Mouse (Mus musculus) heart, adult 9 months (tissue): ENCODE data around the gene Osbpl8.

Experiments used
- DNase-seq, 2 experiments: peaks; one replicate each; pipeline ENCODE4 v3.0.0; 2022; ENCODE audit warnings: low spot score in 2 of 2

The Osbpl8 gene

DNA sequence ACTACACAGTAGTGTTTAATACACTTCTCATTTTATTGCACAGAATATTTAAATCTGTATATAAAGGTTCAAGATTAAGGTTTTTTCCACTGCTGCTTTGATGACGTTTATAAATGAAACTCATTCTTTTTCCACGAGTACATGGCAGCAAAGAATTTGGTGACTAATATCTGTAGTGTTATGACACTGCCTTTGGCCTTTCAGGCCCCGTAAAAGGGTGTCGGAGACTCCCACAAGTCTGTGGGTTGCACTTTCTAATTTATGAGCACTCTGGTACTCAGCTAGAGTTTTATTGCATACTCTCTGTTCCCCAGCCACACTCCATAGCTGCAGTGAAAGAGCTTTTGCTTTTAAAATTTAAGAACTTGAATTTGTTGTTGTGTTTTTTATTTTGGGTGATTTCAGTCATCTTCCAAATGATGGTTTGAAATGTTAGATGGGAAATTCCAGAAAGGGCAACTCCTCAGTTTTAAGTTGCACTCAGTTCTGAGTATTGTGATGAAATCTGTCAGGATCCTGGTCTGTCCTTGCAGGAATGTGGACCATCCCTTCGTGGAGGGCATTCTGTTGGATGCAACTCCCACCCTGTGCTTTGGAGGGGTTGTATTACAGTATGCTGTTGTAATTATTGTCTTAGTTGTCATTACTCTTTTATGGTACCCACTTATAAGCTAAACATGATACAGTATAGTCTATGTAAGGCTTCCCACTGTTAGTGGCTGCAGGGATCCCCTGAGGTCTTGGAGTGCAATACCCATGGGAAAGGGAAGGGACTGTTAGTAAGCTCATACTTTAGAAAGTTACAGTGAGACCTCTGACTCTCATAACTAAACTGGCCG is 70.1 kb downstream of the Osbpl8 start:
- no peak for DNase-seq

DNA sequence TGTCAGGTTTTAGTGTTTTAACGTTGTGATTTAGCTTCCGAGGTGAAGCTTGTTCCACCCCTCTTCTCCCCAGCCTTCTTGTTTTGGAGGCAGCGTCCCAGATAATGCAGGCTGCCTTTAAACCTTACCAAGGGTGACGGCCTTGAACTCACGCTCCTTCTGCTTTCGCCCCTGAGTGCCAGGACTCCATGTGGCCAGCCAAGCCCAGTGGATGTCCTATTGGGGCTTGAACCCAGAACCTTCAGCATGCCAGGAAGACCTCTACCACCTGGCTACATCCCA is 70.7 kb downstream of the Osbpl8 start:
- no peak for DNase-seq

DNA sequence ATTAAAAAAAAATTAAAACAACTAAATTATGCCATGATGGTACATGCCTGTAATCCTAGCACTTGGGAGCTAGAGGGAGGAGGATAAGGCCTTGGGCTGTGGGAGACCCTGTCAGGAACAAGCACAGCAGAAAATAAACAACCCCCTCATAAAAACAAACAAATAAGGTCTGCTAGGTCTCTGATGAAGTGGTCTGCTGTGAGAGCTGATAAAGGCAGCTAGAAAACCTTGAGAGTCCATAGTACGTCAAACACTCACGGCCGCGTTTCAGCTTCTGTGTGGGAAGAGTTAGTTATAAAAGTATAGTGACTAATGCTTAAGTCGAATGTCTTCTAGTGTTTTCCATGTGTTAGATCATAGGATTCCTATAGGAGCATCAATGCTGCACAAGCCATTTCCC is 72.9 kb downstream of the Osbpl8 start:
- DNase-seq, result no peak

DNA sequence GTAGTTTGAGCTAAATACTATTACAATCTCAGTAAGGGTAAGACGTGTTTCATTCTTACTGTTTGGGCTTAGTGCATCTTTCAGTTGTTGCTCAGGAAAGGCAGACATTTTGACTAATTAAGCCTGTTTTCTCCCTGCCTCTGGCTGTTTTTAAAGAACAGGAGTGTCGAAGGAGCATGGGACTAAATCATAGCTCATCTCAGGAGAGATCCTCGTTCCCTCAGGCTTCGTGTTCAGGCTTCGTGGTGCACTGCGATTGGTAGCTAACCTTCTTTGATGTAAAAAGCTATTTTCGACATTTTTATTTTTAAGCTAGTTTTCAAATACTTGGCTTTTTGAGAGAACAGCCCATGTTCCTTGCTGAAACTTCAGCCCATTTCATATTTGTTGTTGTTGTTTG is 78.1 kb downstream of the Osbpl8 start:
- no peak for DNase-seq

DNA sequence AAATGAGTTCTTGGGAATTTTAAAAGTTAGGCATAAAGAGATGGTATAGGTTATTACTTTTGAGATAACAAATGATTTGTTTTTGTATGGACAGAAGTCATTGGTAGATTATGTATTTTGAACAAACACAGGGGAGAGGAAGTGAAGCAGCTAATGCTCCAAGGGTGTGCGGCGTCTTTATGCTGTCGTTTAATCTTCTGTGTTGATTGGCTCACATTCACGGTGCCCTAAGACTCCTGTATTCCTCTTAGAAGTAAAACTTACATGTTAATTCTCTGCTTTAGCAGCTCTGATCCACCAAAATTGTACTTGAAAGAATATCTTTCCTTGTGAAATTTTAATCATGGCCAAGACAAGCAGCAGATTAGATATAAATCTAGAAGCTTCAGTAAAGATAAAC is 83.1 kb downstream of the Osbpl8 start:
- no peak for DNase-seq

DNA sequence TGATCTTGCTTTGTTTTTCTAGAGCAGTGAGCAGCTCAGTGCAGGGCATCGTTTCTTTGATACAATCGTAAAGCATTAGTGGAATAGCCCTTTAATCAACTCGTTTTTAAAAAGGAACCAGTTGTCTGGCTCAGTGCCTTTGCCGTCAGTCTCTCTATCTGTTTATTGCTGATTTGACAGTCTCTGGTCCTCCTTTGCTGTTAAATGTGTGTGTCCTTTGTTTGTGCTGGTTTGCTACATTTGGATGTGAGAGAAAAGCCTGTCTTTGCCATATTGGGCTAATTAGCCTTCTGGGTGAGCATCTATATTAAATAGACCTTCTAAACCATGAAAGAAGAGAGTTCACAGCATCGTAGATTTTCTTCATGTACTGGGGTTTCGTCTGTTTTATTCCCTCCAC is 83.6 kb downstream of the Osbpl8 start:
- no peak for DNase-seq

DNA sequence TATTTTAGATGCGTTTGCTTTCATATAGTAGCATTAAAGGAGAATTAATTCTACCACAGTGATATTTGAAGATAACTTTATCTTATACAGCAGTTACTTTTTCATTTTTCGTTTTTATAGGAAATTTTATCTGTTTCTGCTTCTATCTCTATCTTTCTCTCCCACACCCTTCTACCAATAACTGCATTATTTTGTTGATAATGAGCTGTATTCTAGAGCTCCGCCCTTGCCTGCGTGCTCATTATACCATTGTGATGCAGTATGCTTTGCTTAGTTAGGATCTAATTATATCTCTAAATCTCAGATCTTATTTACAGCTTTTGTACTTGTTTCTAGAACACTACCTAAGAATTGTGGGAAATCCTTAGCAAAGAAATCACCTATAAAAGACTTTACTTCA is 85.6 kb downstream of the Osbpl8 start:
- DNase-seq, result no peak

DNA sequence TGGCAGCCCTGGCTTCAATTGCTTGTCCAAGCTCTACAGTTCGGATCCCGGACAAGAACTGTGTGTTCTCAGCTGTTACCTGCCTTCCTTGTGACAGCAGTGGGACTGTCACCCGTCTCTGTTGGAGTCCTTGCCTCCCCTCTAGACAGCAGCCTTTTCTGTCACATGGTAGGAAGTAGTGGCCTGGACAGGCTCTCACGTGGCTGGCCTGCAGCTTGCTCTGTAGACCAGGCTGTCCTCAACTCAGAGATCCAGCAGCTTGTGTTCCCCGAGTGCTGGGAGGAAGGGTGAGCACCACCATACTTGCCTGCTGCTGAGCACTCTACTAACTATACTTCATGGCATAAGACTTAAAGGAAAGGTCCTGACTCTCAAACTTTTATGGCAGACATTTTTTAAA is 87.1 kb downstream of the Osbpl8 start:
- DNase-seq, result no peak

DNA sequence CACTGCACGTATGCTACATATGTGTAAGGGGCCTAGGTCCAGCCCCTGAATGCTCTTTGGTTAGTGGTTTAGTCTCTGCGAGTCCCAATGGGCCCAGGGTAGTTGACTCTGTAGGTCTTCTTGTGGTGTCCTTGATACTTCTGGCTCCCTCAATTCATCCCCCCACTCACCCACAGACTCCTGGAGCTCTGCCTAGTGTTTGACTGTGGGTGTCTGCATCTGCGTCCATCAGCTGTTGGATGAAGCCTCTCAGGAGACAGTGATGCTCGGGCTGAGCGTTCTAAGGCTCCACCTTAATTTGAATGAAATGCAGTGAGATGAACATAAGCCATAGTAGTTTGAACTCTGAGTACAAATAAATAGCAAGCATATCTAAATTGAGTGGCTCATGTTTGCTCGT is 90.7 kb downstream of the Osbpl8 start:
- DNase-seq, result no peak

DNA sequence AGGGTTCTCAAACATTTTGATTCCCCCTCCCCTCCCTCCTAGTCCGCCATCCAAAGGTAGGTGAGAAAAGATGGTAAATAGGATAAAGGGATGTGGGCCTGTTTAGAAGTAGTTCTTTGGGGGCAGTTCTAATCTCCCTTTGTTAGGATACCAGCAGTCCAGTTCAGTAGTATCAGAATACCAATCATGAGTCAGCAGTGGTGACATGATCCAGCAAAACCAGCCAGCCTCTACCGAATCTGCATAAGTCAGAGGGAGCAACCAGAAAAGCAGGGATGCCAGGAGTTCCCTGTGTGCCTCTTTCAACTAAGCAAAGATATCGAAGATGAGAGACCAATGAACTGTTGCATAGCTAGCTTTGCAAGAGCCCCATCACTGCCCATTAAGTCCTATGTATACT is 91.6 kb downstream of the Osbpl8 start:
- no peak for DNase-seq

DNA sequence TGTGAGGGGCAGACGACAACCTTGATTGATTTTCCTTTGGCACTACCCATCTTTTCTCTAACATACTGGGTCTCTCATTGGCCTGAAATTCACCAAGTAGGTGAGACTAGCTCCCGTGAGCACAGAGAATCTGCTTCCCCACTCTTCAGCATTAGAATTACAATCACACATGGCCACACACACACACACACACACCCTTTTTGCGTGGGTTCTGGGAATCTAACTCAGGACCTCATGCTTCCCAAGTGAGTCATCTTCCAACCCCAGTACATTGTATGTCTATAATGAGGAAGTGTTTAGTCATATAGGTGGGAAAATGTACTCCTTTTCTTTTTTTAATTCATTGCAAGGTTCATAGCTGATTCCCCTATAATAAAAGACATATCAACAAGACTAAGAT is 92.8 kb downstream of the Osbpl8 start:
- DNase-seq, result no peak

DNA sequence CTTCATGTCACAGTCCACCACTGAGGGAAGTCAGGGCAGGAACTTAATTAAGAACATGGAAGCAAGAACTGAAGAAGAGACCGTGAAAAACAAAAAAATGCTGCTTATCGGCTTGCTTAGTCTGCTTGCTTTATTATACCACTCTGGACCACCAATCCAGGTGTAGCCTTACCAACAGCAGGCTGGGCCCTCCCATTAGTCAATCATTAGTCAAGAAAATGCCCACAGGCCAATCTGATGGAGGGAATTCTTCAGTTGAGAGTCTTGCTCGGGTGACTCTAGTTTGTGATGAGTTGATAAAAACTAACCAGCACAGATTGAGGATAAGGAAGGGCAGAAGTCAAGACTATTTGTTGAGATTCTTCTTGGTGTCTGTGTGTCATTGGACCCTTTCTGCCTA is 93.7 kb downstream of the Osbpl8 start:
- DNase-seq, result no peak

DNA sequence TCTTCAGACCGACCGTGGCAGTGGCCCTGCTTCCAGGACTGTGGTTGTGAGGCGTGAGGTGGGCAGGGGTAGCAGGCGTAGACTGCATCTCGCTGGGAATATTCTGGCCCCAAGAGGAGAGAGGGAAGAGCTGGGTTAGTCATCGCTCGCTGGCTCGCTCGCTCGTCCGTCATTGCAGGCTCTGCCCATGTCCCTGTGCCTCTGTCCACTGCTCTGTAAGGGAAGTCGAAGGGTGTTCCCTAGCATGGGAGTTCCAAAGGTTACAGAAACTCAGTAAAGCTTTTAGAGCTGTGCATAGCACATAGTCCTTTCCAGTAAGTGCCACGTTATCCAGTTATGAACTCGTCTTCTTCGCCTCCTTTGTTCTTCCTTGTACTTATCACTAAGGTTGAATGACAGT is 107.1 kb downstream of the Osbpl8 start:
- DNase-seq, result peak; percentile 9 to 22

DNA sequence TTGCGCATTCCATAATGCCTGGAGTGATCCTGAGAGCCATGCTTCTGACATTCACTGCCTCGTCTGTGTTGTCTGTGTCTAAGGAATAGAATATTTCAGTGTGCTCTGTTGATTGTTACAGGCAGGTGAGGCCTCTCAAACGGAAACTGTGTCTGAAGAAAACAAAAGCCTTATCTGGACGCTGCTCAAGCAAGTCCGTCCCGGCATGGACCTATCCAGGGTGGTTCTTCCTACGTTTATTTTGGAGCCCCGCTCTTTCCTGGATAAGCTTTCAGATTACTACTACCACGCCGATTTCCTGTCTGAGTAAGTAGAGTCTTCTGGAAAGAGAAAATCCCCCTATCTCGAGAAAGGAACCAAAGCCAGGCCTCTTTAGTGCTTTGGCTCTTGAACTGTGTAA is 108.4 kb downstream of the Osbpl8 start:
- DNase-seq, result peak; percentile 22 to 30

DNA sequence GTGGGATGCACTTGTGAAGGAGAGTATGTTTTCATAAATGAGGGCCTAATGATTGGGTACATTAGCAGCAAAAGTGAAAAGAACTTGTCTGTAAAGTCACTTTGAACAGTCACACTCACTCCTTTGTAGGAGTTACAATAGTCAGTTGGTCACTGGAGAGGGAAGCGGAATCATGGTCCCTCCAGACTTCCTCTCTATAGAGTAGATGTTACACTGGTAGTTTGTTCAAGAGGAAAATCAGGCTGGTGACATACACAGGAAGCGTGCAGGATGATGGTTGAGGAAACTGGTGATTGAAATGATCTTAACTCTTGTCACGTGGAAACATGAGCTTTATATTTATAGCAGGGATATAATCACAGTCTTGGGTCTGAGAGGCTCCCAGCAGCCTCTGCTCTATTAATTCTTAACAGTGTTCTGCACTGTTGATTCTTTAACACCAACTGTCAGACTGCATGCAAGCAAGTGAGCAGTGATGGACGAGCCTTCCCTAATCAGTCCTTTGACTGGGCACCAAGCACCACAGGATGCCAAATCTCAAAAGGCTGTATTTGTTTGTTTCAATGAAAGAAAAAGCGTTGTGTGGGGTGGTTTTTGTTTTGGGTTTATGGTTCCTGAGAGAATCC is 109.0 kb downstream of the Osbpl8 start:
- no peak for DNase-seq

DNA sequence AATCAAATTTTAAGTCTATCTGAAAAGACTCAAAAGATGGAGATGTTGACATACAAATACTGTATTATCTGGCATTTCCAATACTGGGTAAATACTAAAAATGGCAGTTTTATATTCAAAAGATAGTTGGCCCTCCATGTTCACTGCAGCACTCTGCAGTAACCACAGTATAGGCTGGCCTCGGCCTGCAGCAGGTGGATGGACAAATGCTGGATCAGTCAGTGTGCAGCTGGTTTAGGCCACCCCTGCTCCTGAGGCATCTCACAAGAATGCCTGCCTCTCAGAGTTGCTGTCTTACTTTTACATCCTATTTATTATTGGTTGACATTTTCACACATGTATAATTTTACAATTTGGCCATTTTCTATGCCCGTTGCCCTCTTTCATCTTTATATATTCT is 111.3 kb downstream of the Osbpl8 start:
- DNase-seq, result no peak

DNA sequence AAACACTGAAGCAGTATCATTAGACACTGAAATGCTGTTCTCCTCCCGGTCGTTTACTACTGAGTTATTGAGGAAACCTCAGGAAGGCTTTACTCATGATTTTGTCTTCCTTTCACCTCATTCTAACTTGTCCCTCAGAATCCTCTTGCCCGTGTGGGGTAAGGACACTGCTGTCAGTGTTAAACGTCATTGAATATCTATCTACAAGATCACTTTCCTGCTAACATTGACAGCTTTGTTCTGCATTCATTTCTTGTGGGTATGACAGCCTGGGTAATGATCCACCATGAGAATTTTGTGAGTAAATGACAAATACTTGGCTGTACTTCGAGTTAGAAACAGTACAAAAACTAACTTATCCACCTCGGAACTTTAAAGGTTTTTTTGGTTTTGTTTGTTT is 133.1 kb downstream of the Osbpl8 start:
- no peak for DNase-seq

DNA sequence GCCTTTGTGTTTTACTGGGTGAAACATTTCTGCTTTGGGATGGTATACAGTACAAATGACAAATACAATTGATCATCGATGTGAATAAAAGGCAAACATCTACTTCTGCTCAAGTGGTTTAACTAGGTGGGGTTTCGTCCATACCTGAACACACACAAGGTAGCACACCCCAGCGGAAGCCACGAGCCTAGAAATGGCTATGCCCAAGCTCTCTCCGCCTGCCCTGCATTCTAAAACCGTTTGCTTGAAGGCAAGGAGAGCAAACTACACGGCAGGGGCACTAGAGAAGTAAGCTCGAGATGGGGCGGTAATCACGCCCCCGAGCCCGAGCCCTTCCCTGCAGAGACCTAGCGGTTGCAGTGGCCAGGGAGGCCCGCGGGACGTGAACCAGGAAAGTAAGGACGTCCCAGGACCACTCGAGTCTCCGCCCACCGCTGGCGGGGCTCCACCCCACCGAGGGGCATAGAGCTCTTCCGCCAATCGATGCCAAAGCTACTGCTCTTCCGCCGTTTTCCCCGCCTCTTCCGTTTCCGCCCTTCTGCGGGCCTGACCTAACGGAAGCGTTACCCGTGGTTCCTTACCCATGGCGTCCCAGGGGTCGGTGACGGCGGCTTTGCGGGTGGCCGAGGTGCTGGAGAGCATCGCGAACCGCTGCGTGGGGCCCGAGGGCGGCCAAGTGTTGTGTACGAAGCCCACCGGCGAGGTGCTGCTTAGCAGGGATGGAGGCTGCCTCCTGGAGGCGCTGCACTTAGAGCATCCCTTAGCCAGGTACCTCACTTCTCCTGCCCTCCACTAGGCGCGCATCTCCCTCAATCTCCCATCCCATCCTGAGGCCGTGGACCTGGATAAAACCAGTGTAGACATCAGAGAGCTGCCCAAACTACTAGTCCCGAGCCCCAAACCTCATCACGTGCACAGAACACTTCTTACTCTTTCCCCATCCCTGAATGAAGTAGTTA is 133.9 kb downstream of the Osbpl8 start, which contains the start of gene Bbs10:
Gene Bbs10, plus strand, starts transcription at position 540 of the 959 bp plus-strand sequence.
- peak; percentile 95 for DNase-seq

DNA sequence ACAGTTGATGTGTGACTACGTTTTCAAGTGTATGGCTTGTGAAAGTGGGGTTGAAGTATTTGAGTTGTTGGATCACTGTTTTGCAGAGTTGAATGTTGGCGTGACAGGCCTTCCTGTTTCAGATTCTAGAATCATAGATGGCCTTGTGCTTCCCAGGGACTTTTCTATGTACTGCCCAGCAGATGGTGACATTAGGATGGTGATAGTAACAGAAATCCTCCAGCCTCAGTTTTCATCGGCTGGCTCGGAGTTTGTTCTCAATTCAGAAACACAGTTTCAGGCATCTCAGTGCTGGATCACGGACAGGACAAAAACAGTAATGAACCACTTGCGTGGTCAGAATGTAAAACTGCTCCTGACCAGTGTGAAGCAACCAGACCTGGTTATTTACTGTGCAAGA is 135.0 kb downstream of the Osbpl8 start:
- DNase-seq, result no peak

DNA sequence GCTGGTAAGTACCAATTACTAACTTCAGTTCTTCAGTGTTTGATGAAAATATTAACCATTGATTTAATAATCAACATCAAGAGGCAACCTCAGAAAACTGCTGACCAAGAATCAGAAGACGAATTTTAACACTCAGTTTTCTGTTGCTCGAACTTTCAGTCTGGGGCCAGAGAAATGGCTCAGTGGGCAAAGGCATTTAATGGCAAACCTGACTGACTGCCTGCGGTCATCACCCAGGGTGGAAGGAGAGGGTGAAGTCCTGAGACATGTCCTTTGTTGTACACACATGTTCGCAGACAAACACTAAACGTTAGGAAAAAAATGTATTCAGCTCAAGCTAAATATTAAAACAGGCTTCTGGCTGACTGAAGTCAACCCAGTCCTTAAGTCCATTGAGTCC is 136.5 kb downstream of the Osbpl8 start:
- no peak for DNase-seq

DNA sequence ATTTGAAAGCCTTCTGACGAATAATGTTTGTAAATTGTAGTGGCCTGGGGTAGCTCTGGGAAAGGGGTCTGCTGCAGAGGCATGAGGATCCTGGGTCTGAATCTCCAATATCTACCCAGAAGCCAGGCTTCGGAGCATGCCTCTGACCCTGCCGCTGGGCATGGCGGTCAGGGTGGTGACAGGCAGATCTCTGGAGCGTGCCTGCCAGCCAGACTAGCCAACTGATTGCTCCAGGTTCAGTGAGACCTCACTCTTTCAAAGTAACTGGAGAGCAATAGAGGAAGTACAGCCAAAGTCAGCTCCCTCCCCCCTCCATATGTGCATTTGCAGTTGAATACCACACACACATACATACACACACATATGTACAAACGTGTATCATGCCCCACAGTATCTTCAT is 137.9 kb downstream of the Osbpl8 start:
- DNase-seq, result no peak

DNA sequence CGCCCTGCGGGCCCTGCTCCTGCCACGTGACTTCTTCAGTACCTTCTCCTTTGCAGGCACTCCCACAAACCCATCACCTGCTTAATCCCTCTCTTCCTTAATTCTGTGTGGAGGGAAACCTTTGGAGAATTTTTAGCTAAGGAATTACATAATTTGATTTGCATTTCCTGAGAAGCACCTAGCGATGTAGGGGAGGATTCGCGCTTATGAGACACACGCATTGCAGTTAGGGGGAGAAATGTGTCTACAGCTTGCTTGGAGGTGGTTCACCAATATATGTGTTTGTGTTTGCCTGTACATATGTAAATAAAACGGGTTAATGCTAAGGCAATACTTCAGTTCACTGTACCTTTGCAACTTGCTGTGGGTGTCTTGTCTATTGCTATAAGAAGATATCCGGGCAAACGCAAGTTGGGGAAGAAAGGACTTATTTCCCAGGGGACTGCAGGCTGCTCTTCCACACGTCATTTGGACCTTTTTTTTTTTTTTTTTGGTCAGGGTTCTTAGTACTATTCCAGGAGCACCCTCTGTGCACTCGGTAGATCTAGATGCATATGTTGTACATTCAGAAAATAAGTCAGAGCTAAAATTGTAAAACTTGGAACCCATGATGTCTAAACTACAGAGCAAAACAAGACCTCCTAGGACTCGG is 144.4 kb downstream of the Osbpl8 start:
- no peak for DNase-seq
